Mouse (Mus musculus): ENCODE data around the gene H13.

Gene H13

GRCm38 (mm10) chr2:152696476-152697164 lies 27.4 kb downstream of the H13 start:
- CTCF ChIA-PET = interaction anchor here (0.5 to 1.3 kb wide), 6 partner anchors 16 to 147 kb away, joined by 3 to 10 read pairs (median 4); no protein-coding TSS in a partner anchor

GRCm38 (mm10) chr2:152700138-152700537 lies 30.9 kb downstream of the H13 start:
- CTCF ChIA-PET = interaction anchor here (0.6 kb wide), 1 partner anchor 130 kb away, joined by 12 read pairs; no protein-coding TSS in a partner anchor

- CTCF ChIA-PET = no interaction called here
These were observed 31.5 kb downstream of the H13 start for GRCm38 (mm10) chr2:152700725-152701124.

DNA sequence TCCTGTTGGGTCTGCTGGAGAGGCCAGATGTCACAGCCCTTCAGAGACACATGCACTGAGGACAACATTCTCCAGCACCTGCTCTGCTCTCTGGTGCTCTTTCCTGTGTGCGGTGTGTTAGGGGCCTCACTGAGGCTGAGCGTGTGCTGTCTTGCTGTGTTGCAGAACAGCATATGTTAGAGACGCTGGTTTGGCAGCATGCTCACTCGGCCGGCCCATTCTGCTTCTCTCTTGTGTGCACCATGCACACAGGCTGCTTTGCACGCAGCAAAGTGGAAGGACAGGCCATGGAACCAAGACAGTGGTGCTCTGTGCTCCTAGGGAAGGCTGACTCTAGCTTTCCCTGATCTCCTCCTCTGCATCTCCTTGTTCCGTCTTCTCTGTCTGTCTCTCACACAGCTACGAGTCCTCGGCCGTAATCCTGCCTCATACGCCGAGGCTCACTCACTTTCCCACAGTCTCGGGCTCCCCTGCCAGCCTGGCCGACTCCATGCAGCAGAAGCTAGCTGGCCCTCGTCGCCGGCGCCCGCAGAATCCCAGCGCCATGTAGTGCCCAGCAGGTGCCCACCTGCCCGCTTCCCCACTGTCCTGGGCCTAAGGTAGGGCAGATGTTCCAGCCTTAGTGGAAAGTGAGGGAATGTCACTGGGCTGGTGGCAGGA lies 34.5 kb downstream of the H13 start:
- CTCF ChIA-PET = no interaction called here

DNA sequence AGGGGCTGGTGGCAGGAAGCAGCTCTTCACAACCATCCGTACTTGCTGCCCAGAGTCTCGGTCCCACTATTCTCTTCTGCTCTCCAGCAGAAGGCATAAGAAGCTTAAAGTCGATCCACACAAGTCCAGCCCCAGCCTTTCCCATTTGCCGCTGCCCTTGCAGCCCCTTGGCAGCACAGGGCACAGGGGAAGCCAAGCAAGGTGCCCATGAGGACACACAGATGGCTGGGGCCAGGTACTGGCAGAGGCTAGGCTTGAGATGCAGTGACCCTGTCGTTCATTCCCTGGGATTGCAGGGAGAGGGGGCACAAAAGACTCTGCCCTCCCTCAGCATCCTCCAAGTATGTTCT lies 35.0 kb downstream of the H13 start:
- CTCF ChIA-PET = no interaction called here

DNA sequence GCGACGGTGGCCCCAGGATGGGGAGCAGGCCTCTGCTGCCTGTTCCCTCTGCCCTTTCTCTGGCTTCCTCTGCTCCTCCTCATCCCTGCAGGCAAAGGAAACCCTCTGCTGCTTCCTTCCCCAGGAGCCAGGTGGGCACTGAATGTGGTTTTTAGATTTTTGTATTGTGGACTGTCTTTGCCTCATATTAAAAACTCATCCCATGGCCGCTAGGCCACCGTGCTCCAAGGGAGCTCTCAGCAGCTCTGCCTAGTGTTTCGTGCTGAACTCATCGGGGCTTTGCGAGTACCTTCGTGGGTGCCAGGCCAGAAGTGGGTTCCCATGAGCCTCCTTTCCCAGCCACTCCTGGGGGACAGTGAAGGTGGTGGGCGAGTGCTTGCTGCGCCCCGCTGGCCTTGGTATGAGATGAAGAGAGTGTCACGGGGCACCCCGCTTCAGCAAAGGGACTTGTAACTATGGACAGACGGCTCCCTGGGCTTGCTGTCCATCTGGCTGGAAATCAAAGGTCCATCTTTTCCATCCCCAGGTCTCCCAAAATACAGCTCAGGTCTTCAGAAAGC lies 35.6 kb downstream of the H13 start:
- CTCF ChIA-PET = no interaction called here

DNA sequence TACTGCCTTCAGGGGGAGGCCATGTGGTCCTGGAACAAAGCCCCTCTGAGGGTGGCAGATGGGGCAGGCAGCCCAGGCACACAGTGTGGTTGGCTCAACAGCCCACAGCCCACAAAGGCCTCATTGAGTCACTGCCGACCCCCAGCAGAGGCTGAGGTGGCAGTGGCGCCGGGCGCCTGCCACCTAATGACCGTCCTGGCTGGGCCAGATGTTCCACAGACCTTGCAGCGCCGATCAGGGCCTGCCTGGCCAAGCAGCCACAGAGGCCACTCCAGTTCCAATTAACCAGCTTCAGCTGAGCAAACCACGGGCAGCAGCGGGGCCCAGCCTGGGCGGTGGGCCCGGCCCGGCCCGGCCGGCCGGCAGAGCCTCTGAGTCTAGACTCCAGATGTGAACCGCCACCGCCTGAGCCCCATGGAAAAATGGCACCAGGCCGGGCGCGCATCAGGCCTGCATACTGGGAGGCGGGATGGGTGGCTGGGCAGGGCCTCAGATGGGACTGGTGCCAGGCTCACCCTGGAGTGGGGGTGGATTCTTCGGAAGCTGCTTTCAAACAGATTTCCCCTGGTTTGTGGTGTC lies 36.8 kb downstream of the H13 start:
- CTCF ChIA-PET = no interaction called here

- CTCF ChIA-PET = interaction anchor here (0.6 kb wide), 1 partner anchor 12 kb away, joined by 3 read pairs; no protein-coding TSS in a partner anchor
These were observed 37.9 kb downstream of the H13 start for GRCm38 (mm10) chr2:152707186-152707585.

- CTCF ChIA-PET = no interaction called here
These were observed 38.4 kb downstream of the H13 start for GRCm38 (mm10) chr2:152707627-152708026.

- CTCF ChIA-PET = no interaction called here
These were observed 39.8 kb downstream of the H13 start for GRCm38 (mm10) chr2:152709066-152709465.

DNA sequence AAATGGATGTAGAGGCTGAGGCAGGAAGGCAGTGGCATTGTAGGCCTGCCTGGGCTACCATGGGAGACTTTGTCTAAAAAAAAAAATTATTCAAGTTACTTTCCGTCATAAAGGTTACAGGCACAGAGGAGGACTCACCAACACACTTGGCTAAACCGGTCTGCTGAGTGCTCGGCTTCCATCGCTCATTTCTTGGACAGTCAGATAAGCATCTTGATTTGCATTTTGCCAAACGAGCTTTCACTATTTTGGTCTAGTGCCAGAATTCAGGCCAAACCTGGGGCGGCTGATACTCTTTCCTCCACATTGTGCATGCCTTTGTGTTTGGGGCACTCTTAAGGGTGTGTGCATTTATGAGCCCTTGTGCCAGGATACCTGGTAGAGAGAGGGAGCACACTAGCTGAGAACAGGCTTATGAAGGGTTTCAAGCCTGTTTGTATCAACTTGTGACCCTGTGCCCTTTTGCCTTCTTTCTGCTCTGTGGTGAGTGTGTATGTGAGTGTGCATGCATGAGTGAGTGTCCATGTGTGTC lies 47.0 kb downstream of the H13 start:
- CTCF ChIA-PET = no interaction called here

GRCm38 (mm10) chr2:152717652-152718051 lies 48.4 kb downstream of the H13 start:
- CTCF ChIA-PET = no interaction called here

- CTCF ChIA-PET = no interaction called here
These were observed 48.8 kb downstream of the H13 start for GRCm38 (mm10) chr2:152718076-152718475.

DNA sequence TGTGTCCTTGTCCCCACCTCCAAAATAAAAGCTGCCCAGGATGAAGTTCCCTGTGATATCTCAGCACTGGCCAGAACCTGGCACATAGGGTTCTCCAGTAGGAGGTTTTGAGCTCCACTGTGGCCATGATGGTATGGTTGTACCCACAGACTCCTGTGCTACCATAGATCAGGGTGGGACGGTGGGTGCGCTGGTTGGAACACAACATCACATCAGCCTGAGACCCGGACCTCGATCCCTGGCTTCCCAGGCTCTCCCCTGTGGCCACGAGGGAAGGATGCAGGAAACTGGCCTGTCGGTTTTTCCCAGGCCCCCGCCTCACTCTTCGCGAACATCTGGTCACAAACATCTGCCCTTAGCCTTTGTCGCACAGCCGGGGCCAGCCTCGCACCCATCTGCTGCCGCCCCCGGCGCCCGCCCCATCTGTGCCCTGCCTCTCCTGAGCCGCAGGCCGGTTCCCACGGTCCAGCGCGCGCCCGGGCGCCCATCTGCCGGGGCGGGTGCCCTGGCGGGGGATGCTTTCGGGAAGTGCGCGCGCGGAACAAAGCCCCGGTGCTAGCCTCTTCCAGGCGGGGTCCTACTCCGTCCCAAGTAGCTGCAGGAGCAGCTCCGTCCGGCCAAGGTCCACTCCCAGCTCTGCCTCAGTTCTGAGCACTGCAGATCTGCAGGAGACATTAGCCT lies 54.5 kb downstream of the H13 start:
- CTCF ChIA-PET = no interaction called here

- CTCF ChIA-PET = no interaction called here
These were observed 55.1 kb downstream of the H13 start for GRCm38 (mm10) chr2:152724332-152724723.

DNA sequence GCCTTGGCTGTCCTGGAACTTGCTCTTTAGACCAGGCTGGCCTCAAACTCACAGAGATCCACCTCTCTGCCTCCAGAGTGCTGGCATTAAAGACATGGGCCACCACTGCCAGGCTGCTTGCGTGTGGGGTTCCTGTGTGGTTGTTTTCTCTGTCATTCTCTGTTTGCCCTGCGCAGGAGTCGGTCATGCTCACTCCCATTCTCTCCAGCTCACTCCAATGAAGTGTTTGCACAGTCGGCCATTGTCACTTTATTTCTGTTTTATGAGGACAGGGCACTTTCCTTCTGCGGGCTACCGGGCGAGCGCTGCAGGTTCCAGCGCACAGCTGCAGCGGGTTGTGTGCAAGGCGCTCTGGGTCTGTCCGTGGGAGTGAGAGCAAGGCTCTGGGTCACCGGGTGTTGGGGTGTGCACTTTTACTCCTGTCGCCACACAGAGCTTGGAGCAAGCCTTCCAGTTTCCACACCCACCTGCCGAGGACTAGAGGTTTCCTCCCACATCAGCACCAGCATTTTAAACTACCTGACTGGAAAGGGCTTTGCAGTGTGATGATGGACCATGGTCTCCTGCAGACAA lies 56.0 kb downstream of the H13 start:
- CTCF ChIA-PET = no interaction called here

DNA sequence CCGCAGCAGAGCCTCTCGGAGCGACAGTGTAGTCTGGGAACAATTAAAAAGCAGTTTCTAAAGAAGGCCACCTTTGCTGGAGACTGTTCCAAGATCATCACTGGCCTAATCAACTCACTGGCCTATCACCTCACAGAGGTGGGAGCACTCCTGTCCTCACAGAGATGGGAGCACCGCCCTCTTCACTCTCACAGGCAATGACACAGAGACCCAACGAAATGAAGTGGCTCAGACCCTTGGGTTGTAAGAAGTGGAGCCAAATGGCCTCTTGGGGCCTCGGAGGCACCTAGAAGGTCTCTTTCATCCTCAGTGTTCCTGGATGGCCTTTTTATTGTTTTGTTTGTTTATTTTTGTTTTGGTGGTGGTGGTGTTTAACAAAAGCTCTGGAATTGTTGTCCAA lies 57.0 kb downstream of the H13 start:
- CTCF ChIA-PET = no interaction called here

DNA sequence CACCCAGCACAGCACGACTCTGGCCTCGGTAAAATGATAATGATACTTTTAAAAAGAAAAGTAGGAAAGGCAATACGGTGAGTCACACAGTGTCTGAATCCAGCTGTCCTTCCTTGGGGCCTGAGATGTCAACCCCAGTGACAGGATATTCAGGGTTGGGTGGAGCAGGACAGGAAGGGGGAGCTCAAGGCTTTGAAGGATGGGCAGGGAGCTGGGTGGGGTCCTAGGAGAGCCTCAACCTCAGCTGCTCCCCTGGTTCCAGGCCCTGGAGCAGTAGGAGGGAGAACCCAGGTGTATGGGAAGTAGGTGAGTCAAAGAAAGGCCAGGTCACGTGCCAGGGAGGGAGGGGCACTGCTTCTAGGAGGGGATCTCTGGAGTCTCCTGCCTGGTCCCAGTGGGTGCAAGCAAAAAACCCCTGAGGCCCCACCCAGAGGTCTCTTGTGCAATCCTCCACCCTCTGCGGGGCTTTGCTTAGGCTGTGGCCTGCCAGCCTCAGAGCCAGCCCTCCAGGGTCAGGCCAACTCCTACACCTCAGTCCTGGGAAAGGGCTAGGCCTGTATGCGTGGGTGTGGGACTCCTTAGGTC lies 57.6 kb downstream of the H13 start:
- CTCF ChIA-PET = no interaction called here

- CTCF ChIA-PET = no interaction called here
These were observed 58.7 kb downstream of the H13 start for GRCm38 (mm10) chr2:152727795-152728510.

GRCm38 (mm10) chr2:152728594-152728993 lies 59.3 kb downstream of the H13 start:
- CTCF ChIA-PET = no interaction called here

Measured in spleen, embryonic (tissue).